2 mouse cellular contexts compared by ENCODE assay signal in the genomic region with DNA sequence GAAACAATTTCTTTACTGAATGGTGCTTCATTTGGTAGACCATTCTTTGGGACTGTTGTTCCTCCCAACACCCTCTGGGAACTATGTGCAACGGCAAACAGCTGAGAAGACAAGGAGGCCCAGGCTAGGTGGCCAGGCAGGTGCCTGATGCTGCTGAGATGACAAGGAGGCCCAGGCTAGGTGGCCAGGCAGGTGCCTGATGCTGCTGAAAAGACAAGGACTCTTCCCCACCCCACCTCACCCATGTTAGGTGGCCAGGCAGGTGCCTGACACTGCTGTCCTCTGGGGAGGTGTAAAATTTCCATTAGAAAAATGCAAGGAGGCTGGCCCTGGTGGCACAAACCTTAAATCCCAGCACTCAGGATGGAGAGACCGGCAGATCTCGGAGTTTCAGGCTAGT.
TF ChIP-seq lines count a peak whose summit lies in the region.

No protein-coding gene starts in this region.

TF ChIP-seq in CH12.LX, 34 proteins besides CTCF, POLR2A, EP300 and RAD21:
- TF ChIP-seq ELF1 (IDR thresholded peaks at IDR 0.05; ENCODE audit: low read depth, low read length) (no peak; the same call in 1 of the 2 replicates), JUN (IDR thresholded peaks at IDR 0.05; ENCODE audit: insufficient read depth, low read depth, low read length) (no peak), UBTF (IDR thresholded peaks at IDR 0.05; ENCODE audit: low read depth, low read length) (no peak), ZNF384 (IDR thresholded peaks at IDR 0.05; ENCODE audit: low read depth, low read length) (no peak), HCFC1 (IDR thresholded peaks at IDR 0.05; ENCODE audit: low read depth, low read length) (peak; percentile 57), TCF12 (IDR thresholded peaks at IDR 0.05; ENCODE audit: low read depth, low read length) (no peak), GABPA (IDR thresholded peaks at IDR 0.05; ENCODE audit: insufficient replicate concordance, low read depth, low read length) (no peak), MAX (IDR thresholded peaks at IDR 0.05; ENCODE audit: low read length) (peak; percentile 89), CHD1 (IDR thresholded peaks at IDR 0.05; ENCODE audit: low read depth, low read length) (no peak), PAX5 (IDR thresholded peaks at IDR 0.05; ENCODE audit: low read length) (no peak), NRF1 (IDR thresholded peaks at IDR 0.05; ENCODE audit: low read depth, low read length) (no peak)

TF ChIP-seq in MEL, 35 proteins besides CTCF, POLR2A, EP300 and RAD21:
- TF ChIP-seq POLR2AphosphoS2 (IDR thresholded peaks at IDR 0.05; ENCODE audit: low read length) = no peak
- TF ChIP-seq JUND (IDR thresholded peaks at IDR 0.05; ENCODE audit: low read depth, low read length) = no peak
- no peak for TF ChIP-seq HCFC1 (IDR thresholded peaks at IDR 0.05; ENCODE audit: low read depth, low read length)
- TF ChIP-seq MAX (IDR thresholded peaks at IDR 0.05; ENCODE audit: low read length) = peak; percentile 53; the same call in 1 of the 2 replicates
- TF ChIP-seq KAT2A (conservative IDR thresholded peaks at IDR 0.05; ENCODE audit: low read depth, low read length) = no peak
